ENCODE assay signal across 8 mouse cellular contexts in genomic region chr2:93303585-93304272, GRCm38 (mm10). TPM values are rescaled to one million over a fixed set of nuclear protein-coding genes. Genes with fewer than 3 reads are reported as not detected.
DNase-seq lines count a peak whose midpoint lies in the region; ATAC-seq and TF ChIP-seq lines count a peak whose summit lies in the region.

No protein-coding gene starts in this region.

- H3K79me2 ChIP-seq in liver, adult 2 months (ENCODE audit: control insufficient read depth, insufficient read depth, low read length), result no peaks in the 10 kb centered on the region

- no peak overlapping the region for H3K9ac ChIP-seq in liver, adult 2 months (ENCODE audit: low read depth, low read length)
- H3K9ac ChIP-seq in liver, embryonic 11.5 days (ENCODE audit: low read depth, low read length), result no peak overlapping the region
- peak overlapping the region; percentile 30; the same call in 1 of the 2 replicates for H3K9ac ChIP-seq in heart, embryonic 11.5 days (ENCODE audit: low read depth, low read length)

- no peaks in the 10 kb centered on the region for H3K27me3 ChIP-seq in liver, adult 2 months (ENCODE audit: control insufficient read depth, insufficient read depth, low read length)
- H3K27me3 ChIP-seq in liver, embryonic 11.5 days (replicated peaks; ENCODE audit: control insufficient read depth, insufficient read depth, low read length), result no peaks in the 10 kb centered on the region
- no peaks in the 10 kb centered on the region for H3K27me3 ChIP-seq in heart, embryonic 11.5 days (ENCODE audit: control insufficient read depth, insufficient read depth, low read length)

- TF ChIP-seq POLR2A in liver, adult 2 months (IDR thresholded peaks at IDR 0.05; ENCODE audit: extremely low read depth, insufficient read depth, low read length), result no peak

- H3K4me3 ChIP-seq in liver, adult 2 months (ENCODE audit: insufficient read depth, low read depth, low read length), result no peak overlapping the region
- no peak overlapping the region for H3K4me3 ChIP-seq in liver, embryonic 11.5 days (ENCODE audit: low read depth, low read length)
- H3K4me3 ChIP-seq in heart, embryonic 11.5 days (ENCODE audit: low read depth, low read length), result no peak overlapping the region

- TF ChIP-seq CTCF in liver, adult 2 months (IDR thresholded peaks at IDR 0.05; ENCODE audit: low read depth, low read length), result no peak

- no peaks in the 10 kb centered on the region for H3K9me3 ChIP-seq in liver, embryonic 11.5 days (ENCODE audit: control insufficient read depth, low read length)
- H3K9me3 ChIP-seq in heart, embryonic 11.5 days (replicated peaks; ENCODE audit: control insufficient read depth, low read length), result no peaks in the 10 kb centered on the region

- DNase-seq in liver, adult 2 months (ENCODE audit: extremely low read depth, low read depth, low spot score), result peak; percentile 1
- DNase-seq in liver, embryonic 11.5 days (ENCODE audit: low spot score), result no peak
- DNase-seq in kidney, postnatal 36 days, result peak; percentile 22 to 43
- peak; percentile 64 for DNase-seq in retina, embryonic 14.5 days (ENCODE audit: low spot score)
- DNase-seq in cerebellum, postnatal 10 days, result no peak
- no peak for DNase-seq in spleen, postnatal 10 days (ENCODE audit: low spot score in 2 of 2)
- DNase-seq in yolk sac, embryonic 10.5 days (ENCODE audit: low spot score), result no peak

- H3K4me2 ChIP-seq in liver, embryonic 11.5 days, result no peak overlapping the region
- 0 out of 2 replicates have a peak overlapping the region, but pooled peaks have one; percentile 4 for H3K4me2 ChIP-seq in heart, embryonic 11.5 days

- no peaks in the 10 kb centered on the region for H3K4me1 ChIP-seq in liver, adult 2 months (ENCODE audit: control insufficient read depth, insufficient read depth, low read length)
- no peaks in the 10 kb centered on the region; the same call in 1 of the 2 replicates for H3K4me1 ChIP-seq in liver, embryonic 11.5 days (replicated peaks; ENCODE audit: control insufficient read depth, insufficient read depth, low read length)
- peaks cover 34% of the 10 kb centered on the region for H3K4me1 ChIP-seq in heart, embryonic 11.5 days (ENCODE audit: control insufficient read depth, insufficient read depth, low read length)

- ATAC-seq in liver, embryonic 11.5 days (replicated peaks; ENCODE audit: low FRiP score), result no peak
- peak; percentile 61; the same call in 1 of the 2 replicates for ATAC-seq in heart, embryonic 11.5 days (replicated peaks; ENCODE audit: insufficient number of reproducible peaks, low FRiP score, low TSS enrichment)

- H3K36me3 ChIP-seq in liver, adult 2 months (ENCODE audit: control insufficient read depth, insufficient read depth, low read length), result no peaks in the 10 kb centered on the region
- no peaks in the 10 kb centered on the region; the same call in 1 of the 2 replicates for H3K36me3 ChIP-seq in liver, embryonic 11.5 days (ENCODE audit: control insufficient read depth, insufficient read depth, low read length)
- H3K36me3 ChIP-seq in heart, embryonic 11.5 days (ENCODE audit: control insufficient read depth, insufficient read depth, low read length), result 0 out of 2 replicates have a peak, but pooled peaks cover 3% of the 10 kb centered on the region

- peak overlapping the region; percentile 30; the same call in 1 of the 2 replicates for H3K27ac ChIP-seq in liver, adult 2 months (replicated peaks; ENCODE audit: insufficient read depth, low read depth, low read length)
- H3K27ac ChIP-seq in liver, embryonic 11.5 days (ENCODE audit: low read depth, low read length), result no peak overlapping the region
- peak overlapping the region; percentile 94 for H3K27ac ChIP-seq in heart, embryonic 11.5 days (ENCODE audit: low read depth, low read length)

- 62% methylated on average over 16 of the region's 16 CpGs for WGBS in liver, adult 2 months
- 38% methylated on average over 16 of the region's 16 CpGs for WGBS in liver, embryonic 11.5 days
- WGBS in heart, embryonic 11.5 days (ENCODE audit: insufficient replicate concordance), result 18% methylated on average over 16 of the region's 16 CpGs

RNA-seq across cellular contexts. Expression of gene Tspan18, which starts 30.6 kb away (rescaled TPM):
- 0.55 and 1.8 TPM in 2 replicates for total RNA-seq in liver, adult 2 months (2014; rRNA removed)
- 1.7 and 2.4 TPM in 2 replicates for polyA plus RNA-seq in liver, adult 2 months (2012; rRNA removed)
- polyA plus RNA-seq in liver, embryonic 11.5 days (2014; fragmentation: Nextera tagmentation; extraction: Ambion mirVana), result 19.4 and 19.5 TPM in 2 replicates
- 75.5 and 84.5 TPM in 2 replicates for polyA plus RNA-seq in heart, embryonic 11.5 days (2014; fragmentation: Nextera tagmentation; extraction: Ambion mirVana)

Comparison
In these comparisons a context has a peak if more than half of its experiments do, and no peak if none do; other contexts are left out.
1. DNase-seq: peak in liver, adult 2 months (single experiment), kidney, postnatal 36 days (2 of 2) and retina, embryonic 14.5 days (single experiment); none in liver, embryonic 11.5 days (single experiment), cerebellum, postnatal 10 days (0 of 2), spleen, postnatal 10 days (0 of 2) and yolk sac, embryonic 10.5 days (single experiment).